Mouse (Mus musculus) cerebellum, adult 11 months (tissue): ENCODE measurements at regions not wholly inside any gene's neighbourhood (a gene's known extent, or its start where the extent isn't known, plus 50 kb on each side); places are given as distances from the start of the nearest gene placed in this dataset.

Experiments used
- DNase-seq: peaks from one replicate; pipeline ENCODE4 v3.0.0; 2022

- peak; percentile 70 for DNase-seq
Measured at GRCm38 (mm10) chr13:92986719-92987553, 142.4 kb downstream of the Mtx3 start.

GRCm38 (mm10) chr13:92987691-92988090 lies 143.1 kb downstream of the Mtx3 start:
- DNase-seq: no peak

- no peak for DNase-seq
Measured at GRCm38 (mm10) chr13:92988600-92988999, 144.0 kb downstream of the Mtx3 start.

GRCm38 (mm10) chr13:92990316-92991206 lies 146.0 kb downstream of the Mtx3 start:
- DNase-seq: no peak
